Mouse (Mus musculus): ENCODE measurements around the gene Nkx2-3.
A peak's percentile ranks its signal among the peaks of the same experiment; 100 is the strongest.

The Nkx2-3 gene

DNA sequence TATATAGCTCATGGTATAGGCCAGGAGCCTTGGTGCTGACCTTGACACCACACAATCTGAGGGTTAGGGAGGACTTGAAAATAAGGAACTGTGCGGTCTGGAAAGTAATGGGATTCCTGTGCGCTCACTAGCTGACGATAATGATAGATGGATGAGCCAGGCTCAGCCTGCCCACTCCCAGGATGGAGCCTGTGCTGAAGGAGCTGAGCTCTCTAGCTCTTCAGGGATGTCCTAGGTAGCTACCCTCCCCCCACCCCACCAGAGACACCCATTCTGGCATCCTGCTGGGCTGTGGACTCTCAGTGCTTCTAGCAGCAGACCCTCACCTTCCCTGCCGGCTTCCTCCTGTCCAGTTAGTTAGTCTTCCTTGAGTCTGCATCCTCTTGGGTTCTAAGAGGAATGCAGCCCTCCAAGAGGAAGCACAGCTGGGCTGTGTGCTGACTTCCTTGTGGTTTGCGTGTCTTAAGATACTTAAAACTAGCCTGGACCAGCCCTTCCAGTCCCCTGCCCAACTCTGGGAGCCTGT is 6.4 kb downstream of the Nkx2-3 start:
- DNase-seq (ENCODE audit: inconsistent ontology term) = no peak

DNA sequence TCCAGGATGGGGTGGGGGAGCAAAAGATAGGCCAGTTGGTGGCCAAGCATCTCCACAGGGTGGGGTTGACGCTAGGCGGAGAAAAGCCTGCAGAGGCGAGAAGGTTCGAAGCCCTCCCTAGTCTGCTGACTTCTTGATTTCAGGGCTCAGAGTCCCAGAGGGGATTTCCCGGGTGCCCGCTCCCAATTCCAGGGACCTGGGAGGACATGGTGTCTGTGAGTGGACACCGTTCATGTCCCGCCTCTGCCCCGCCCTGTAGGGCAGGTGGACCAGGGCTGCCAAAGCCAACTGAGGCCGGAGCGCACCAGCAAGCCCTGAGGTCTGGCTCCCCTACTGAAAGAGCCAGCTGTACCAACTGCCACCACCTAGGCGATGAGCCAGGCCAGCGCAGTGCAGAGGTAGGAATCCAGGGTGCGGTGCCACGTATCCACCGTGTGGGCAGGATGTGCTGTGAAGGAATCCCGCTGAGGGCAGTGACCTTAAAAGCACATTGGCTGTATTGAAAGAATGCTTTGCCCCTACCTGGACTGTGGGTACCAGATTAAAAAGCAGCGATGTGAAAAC is 7.9 kb downstream of the Nkx2-3 start:
- no peak for DNase-seq (ENCODE audit: inconsistent ontology term)

DNA sequence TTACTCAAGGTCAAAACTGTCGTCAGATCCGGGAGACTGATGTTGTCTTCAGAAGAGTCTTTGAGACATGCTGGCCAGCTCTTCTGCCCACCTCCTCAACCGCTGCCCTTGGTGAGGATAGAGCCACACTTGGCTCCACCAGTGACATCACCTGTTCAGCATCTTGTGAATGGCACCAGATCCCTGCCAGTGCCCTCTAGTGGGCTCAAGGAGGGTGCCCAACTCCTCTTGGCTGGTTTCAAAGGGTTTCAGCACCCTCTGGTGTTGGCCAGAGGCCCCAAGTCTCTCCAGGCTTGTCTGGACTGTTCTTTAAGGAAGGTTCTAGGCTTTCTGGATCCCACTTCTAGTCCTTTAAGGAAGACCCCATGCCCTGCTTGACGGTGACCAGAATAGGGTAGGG is 11.8 kb downstream of the Nkx2-3 start:
- DNase-seq (ENCODE audit: inconsistent ontology term) = no peak

DNA sequence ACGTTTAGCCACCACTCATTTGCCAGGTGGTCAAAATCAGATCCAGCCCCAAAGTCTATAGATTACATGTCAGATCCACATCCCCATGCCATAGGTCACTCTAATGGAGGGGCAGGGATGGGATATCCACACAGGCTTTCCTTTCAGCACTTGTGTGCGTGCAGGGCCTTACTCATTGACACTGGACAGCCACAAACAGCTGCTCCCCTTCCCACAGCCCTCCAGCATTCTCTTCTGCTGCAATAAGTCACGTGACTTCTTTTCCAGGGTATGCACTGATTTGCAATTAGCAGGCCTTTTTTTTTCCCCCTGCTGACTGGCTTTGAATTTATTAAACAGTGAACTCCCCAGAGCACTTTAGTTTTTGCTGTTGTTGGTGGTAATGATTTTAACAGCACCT is 14.0 kb downstream of the Nkx2-3 start:
- DNase-seq (ENCODE audit: inconsistent ontology term) = no peak

DNA sequence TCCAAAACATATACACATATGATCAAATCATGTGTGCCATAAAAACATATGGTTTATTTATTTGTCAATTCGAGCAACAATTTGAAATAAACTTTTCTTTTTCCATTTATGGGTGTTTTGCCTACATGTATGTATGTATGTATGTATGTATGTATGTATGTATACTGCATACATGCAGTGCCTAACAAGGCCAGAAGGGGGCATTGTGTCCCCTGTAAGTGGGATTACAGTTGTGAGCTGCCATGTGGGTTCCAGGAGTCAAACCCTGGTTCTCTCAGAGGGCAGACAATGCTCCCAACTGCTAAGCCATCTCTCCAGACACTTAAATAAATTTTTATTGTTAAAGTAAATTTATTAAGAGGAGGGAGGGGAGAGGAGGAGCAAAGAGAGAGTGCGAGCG is 15.2 kb downstream of the Nkx2-3 start:
- no peak for DNase-seq (ENCODE audit: inconsistent ontology term)

DNA sequence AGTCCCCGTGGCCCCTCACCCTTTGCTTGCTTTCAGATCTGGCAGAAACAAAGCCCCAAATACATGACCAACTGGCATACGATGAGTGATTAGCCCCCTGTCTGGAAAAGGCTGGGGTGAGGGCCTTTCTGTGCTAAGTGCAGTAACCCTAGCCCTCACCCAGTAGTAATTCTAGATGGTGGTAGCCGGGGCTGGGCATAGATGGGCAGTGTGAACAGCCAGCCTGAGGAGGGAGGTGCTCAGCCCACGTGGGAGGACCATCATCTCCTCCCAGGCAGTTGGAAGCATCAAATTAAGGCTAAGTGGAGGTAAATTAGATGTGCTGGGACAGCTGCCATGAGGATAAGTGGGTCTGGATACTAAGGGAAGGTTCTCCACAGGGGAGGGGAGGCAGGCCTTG is 17.0 kb downstream of the Nkx2-3 start:
- no peak for DNase-seq (ENCODE audit: inconsistent ontology term)

DNA sequence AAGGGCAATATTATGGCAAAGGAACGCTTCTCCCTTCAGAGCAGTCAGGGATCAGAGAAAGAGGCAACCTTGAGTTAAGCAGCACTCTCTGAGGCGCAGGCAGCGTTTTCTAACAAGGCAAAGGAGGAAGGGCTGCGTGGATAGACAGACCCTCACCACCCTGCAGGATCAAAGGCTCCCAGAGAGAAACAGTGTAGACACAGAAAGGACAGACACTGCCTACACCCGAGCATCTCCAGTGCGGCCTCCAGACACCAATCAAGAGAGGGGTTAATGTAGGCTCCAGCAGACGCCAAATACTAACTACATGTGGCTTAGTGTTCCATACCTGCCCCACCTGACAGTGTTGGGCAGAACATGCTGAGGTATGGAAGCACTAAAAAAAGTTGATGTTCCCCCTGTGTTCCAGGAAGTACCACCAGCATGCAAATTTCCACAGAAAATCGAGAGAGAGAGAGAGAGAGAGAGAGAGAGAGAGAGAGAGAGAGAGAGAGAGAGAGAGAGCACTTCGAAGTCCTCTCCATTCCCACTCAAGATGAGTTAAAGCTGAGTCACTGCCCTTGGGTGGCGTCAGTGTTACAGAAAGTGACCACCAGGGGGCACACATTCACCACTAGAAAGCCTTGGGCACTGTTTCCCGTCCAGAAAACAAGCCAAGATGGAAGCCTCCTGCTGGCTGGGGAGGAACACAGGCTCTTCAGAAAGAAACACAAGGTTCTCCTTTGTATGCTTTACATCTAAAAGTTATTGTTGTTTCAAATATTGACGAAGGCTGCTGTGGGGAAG is 18.5 kb downstream of the Nkx2-3 start:
- peak; percentile 86 for DNase-seq (ENCODE audit: inconsistent ontology term)

DNA sequence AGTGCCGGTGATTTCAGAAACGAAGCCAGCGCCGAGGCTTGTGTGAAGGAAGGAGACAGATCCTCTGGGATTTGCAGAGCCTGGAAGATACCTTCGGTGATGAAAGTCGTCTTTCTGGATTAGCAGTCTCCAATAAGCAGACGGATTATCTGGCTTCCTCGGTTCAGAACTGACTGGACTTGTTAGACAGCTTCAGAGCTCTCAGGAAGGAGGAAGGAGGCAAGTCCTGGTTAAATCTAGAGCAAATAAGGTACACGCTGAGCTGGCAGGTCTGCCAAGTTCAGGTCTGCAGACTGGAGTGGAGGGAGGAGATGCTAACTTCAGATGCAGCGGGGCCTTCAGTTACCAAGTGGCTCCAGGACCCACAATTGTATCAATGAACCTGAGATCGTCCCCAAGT is 29.7 kb downstream of the Nkx2-3 start:
- DNase-seq (ENCODE audit: inconsistent ontology term) = no peak

DNA sequence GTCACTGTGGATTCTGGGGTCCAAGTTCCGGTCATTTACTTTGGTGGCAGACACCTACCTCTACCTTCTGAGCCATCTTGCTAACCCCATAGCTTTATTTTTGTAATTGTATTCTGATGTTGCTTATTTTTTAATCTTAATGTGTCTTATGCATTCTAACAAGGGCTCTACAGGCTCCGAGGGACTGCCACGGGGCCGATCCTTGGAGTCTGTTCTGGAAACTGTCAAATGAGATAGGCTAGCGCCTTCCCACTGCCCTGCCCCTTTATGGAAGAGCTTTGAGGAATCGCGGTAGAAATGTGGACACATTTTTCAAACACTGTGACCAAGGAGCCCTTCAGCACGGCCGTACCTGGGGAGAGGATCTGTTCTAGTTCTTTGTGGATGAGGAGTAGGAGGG is 30.7 kb downstream of the Nkx2-3 start:
- DNase-seq (ENCODE audit: inconsistent ontology term) = no peak

DNA sequence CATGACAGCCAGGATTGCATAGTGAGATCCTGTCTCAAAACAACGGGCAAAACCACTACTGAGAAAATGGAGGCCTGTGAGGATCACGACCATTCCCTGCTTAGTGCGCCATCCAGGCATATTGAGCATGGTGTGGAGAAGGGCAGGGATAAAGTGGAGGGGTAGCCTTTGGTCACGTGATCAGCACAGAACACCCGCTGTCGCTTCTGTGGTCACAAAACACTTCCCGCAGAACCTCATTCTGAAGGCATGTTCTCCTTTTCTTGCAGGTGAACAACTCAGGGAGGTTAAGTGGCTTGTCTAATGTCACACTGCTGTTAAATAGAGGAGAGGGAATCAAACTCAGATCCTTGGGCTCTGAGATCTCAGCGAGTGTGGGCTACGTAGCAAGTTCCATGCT is 33.4 kb downstream of the Nkx2-3 start:
- DNase-seq (ENCODE audit: inconsistent ontology term) = no peak

DNA sequence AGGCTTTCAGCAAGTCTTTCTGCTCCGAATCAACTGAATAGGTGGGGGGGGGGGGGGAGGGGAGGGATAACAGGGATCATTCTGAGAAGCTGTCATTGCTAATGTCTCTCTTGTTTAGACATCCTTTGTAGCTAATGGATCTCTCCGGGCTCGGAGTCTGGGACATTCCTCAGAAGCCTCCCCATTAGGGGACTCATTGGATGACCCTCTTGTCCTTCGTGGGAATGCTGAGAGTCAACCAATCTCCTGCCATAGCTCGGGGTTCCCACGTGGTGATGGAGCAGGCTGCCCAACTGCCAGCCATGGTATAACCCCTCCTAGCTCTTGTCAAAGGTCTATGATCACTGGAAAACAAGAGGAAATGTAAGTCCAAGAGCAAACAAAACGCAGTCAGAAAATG is 34.7 kb downstream of the Nkx2-3 start:
- DNase-seq (ENCODE audit: inconsistent ontology term) = no peak

DNA sequence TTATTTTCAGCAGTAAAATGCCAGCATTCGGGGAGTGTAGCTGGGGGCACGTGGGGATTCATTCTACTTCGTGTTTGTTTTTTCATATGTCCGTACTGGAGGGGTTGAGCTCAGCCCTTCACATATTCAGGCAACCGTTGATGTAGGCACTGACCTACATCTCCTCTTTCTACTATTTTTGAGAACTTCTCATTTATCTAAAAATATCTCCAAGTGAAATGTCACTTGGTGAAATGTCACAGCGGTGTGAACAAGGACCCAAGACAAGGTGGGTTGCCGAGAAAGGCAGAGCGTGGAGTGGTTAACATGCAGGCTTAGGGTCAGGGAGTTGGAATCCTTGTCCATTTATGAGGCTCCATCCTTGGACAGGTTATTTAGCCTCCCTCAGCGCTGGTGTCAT is 35.1 kb downstream of the Nkx2-3 start:
- no peak for DNase-seq (ENCODE audit: inconsistent ontology term)

DNA sequence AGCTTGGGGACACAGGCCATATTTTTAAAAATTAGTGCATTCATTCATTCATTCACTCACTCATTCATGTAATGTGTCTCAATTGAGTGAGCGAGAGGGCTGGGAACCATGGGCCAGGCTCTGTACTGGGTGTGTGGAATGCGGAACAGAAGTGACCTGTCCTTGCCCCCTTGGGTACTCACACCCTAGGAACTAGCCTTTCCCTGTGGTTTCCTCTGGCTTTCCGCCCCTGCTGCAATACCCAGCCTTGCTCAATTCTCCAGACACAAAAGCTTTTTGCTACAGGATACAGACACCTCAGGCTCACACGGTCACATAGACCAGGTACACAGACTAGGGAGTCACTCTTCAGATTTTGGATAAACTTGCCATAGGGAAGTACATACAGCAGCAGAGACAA is 36.2 kb downstream of the Nkx2-3 start:
- no peak for DNase-seq (ENCODE audit: inconsistent ontology term)

DNA sequence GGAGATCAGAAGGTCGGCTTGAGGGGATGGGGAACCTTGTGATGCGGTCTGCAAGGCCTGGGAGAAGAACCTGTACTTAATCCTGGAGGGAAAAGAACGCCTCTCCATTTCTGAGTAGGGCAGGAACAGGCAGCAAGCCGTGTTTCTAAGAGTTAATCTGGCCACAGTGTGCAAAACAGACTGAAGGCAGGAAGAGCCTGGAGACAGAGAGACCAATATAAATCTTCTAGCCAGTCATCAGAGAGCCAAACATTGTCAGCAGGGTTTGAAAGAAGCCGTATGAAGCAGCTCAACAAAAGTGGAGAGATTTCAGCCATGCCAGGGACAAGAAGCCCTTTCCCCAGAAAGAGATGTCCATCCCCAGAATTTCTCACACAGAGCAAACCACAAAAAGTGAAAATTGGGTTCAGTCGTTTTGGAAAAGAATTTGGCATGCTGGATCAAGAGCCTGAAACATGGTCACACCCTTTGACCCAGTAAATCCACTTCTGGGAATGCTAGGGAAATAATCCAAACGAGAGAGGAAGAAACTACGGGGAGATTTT is 39.2 kb downstream of the Nkx2-3 start:
- no peak for DNase-seq (ENCODE audit: inconsistent ontology term)

DNA sequence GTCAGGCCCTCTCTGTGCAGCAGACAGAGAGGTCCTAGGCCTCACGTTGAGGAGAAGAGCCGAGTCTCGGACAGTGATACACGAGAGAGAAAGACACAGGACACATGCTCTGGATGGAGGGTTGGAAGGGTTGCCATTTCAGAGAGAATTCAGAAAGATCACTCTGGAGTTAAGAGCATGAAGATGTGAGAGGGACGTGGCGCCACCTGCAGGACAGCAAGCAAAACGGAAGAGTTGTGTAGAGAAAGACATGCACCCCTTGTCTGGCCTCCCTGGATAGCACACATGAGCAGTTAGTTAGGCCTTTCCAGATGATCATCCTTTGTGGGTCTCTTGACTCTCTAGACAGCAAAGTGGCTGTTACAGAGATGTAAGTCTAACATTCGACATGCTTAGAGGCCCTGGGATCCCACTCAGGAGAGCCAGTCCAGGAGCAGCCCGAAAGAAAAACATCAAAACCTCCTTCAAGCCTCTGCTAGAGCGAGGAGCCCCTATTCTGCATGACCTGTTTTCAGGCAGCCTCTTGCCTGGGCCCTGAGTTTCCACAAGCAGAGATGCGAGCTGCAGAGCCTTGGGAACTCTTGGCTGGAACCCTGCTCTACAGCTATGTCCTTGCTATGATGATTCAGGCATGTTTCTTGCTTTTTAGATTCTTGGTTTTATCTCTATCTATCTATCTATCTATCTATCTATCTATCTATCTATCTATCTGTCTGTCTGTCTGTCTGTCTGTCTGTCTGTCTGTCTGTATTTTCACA is 43.8 kb downstream of the Nkx2-3 start:
- peak; percentile 45 for DNase-seq (ENCODE audit: inconsistent ontology term)

DNA sequence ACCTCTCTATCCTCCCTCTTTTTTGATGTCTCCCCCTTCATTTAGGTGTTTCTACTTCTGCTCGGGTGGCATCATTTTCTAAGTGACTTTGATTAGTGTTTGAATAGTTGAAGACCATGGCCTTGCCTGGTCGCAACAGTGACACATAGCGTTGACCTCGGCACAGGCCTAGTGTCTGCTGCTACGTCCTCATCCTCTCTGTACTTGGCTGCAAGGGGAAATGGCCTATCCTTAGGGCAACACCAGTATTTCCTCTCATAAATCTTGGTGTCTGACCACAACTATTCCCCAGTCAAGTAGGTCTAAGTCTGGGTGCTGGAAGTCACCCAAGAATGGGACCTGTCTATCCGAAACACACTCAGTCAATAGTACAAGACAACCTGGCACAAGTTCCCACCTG is 47.5 kb downstream of the Nkx2-3 start:
- DNase-seq (ENCODE audit: inconsistent ontology term) = no peak

DNA sequence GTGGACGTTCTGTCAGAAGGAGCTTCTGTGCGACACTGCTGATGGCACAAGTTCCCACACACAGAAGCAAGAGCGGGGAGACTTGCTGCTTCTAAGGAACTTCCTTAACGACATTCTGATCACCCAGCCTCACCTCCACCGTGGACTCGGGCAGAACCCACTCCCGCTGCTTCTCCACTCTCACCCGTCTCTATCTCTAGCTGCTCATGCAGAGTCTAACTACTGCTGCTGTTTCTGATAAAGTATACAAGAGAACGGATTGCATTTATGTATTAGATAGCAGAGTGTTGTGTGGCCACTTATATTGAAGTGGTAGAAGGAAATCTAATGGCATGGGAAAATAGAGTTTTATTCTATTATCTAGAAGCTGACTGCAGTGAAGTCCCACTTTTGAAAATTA is 48.6 kb downstream of the Nkx2-3 start:
- no peak for DNase-seq (ENCODE audit: inconsistent ontology term)

DNA sequence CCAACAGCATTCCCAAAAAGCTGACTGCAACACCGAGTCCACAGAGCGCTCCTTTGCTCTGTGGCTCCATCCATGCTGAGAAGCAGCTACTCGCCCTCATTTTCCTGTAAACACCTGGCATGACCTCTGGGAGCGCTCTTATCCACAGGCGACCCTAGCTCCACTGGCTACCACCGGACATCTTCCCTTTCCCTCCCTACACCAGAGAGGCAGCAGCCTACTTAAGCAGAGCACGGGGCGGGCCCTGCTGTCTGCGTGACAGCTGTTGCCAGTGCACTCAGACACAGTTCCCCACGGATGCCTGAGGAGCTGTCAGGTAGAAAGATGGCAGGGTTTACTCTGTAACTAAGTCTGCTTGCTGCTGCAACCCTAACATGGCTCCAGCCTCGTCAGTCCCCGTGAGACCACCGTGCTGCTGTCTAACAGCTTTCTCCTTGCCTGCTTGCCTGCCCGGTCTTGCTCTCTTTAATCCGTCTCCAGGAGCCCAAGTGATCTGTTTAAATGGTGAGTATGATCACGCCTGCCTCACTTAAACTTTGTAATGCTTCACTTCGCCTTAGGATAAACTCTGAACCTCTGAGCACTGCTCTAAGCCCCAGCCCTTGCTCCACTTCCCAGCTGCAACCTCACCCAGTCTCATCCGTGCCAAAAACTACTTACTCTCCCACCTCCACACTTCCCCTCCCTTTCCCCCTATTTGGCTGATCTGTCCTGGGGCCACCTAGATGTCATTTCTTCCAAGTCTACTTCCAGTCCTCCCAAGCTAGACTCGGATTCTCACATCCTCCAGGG is 50.2 kb downstream of the Nkx2-3 start:
- DNase-seq (ENCODE audit: inconsistent ontology term) = no peak

DNA sequence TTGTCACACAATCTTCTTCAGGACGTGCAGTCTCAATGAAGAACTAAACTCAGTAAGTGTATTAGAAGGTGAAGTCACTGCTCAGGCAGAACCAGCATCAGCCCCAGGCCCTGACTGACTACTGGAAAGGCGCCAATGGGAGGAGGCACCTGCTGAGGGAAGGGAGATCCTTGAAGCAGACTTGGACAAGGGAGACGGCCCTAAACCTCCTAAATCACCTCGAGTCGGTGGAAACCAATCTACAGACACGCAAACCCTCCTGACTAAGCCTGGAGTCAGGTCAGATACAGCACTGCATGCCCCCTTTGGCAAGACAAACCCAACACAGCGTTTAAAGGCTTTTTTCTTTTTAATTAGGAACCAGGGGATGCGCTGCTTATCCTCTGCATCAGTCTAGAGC is 51.3 kb downstream of the Nkx2-3 start:
- no peak for DNase-seq (ENCODE audit: inconsistent ontology term)
